Mouse (Mus musculus): ENCODE data around the gene Ing2. TPM values are rescaled to one million over a fixed set of nuclear protein-coding genes. Genes with fewer than 3 reads are reported as not detected.

The Ing2 gene
- polyA plus RNA-seq, 1 experiment from 2014 or later = 12.6 TPM

DNA sequence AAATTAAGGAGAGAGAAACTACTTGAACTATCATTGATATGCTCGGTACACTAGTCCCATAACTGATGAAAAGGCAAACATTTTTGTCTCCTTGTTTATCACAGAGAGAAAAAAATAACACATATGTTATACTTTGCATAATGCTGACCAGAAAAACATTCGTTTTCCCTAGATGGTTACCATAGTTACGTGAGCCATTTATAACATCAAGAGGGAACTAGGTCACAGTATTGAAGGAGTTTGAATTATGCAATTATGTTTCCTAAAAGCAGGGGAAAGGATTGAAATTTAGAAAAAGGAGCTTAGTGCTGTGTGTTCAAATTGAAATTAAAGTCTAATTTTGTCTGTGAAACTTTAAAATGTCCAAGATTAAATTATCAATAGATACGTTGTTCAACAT, 5.0 kb upstream of the Ing2 start:
- no peak overlapping the region for H3K27ac ChIP-seq (ENCODE audit: low read depth, low read length)
- H3K9me3 ChIP-seq (ENCODE audit: control insufficient read depth) = no peaks in the 10 kb centered on the region
- H3K9ac ChIP-seq (ENCODE audit: low read depth, low read length) = no peak overlapping the region
- no peaks in the 10 kb centered on the region; the same call in 1 of the 2 replicates for H3K36me3 ChIP-seq (ENCODE audit: control insufficient read depth, insufficient read depth)
- TF ChIP-seq CTCF (IDR thresholded peaks at IDR 0.05; ENCODE audit: low read depth) = no peak
- no peak for ATAC-seq
- H3K4me3 ChIP-seq (ENCODE audit: low read depth, low read length) = no peak overlapping the region
- H3K4me1 ChIP-seq (replicated peaks; ENCODE audit: control insufficient read depth, insufficient read depth, low read length) = no peaks in the 10 kb centered on the region
- 77% methylated on average over 4 of the region's 4 CpGs for WGBS
- H3K27me3 ChIP-seq (replicated peaks; ENCODE audit: control insufficient read depth, insufficient read depth, low read length) = no peaks in the 10 kb centered on the region
- H3K4me2 ChIP-seq (replicated peaks; ENCODE audit: low read depth) = no peak overlapping the region

- 77% methylated on average over 1 of the region's 1 CpGs for WGBS
- peak; percentile 33 for TF ChIP-seq CTCF (IDR thresholded peaks at IDR 0.05; ENCODE audit: low read depth)
- H3K4me2 ChIP-seq (replicated peaks; ENCODE audit: low read depth) = no peak overlapping the region
These were observed 4.2 kb upstream of the Ing2 start for GRCm38 (mm10) chr8:47679603-47680002.

GRCm38 (mm10) chr8:47676631-47677030, 1.3 kb upstream of the Ing2 start:
- H3K4me3 ChIP-seq (ENCODE audit: low read depth, low read length) = peak overlapping the region; percentile 99
- H3K27ac ChIP-seq (ENCODE audit: low read depth, low read length) = no peak overlapping the region
- peak overlapping the region; percentile 83 for H3K4me2 ChIP-seq (replicated peaks; ENCODE audit: low read depth)
- no peak for TF ChIP-seq CTCF (IDR thresholded peaks at IDR 0.05; ENCODE audit: low read depth)
- H3K9ac ChIP-seq (ENCODE audit: low read depth, low read length) = 0 out of 2 replicates have a peak overlapping the region, but pooled peaks have one; percentile 83
- 39% methylated on average over 2 of the region's 2 CpGs for WGBS
- no peaks in the 10 kb centered on the region for H3K27me3 ChIP-seq (replicated peaks; ENCODE audit: control insufficient read depth, insufficient read depth, low read length)
- H3K4me1 ChIP-seq (replicated peaks; ENCODE audit: control insufficient read depth, insufficient read depth, low read length) = no peaks in the 10 kb centered on the region
- H3K36me3 ChIP-seq (ENCODE audit: control insufficient read depth, insufficient read depth) = no peaks in the 10 kb centered on the region; the same call in 1 of the 2 replicates
- H3K9me3 ChIP-seq (ENCODE audit: control insufficient read depth) = no peaks in the 10 kb centered on the region
- no peak for ATAC-seq

More at GRCm38 (mm10) chr8:47679603-47680002, 4.2 kb upstream of the Ing2 start:
- Histone ChIP-seq H3K27ac (ENCODE audit: low read depth, low read length) (no peak overlapping the region), H3K36me3 (ENCODE audit: control insufficient read depth, insufficient read depth) (no peaks in the 10 kb centered on the region; the same call in 1 of the 2 replicates), H3K4me3 (ENCODE audit: low read depth, low read length) (no peak overlapping the region), H3K9me3 (ENCODE audit: control insufficient read depth) (no peaks in the 10 kb centered on the region), H3K4me1 (replicated peaks; ENCODE audit: control insufficient read depth, insufficient read depth, low read length) (no peaks in the 10 kb centered on the region), H3K9ac (ENCODE audit: low read depth, low read length) (no peak overlapping the region), H3K27me3 (replicated peaks; ENCODE audit: control insufficient read depth, insufficient read depth, low read length) (no peaks in the 10 kb centered on the region)
- ATAC-seq = no peak

GRCm38 (mm10) chr8:47676224-47676623, 868 bp upstream of the Ing2 start:
- TF ChIP-seq CTCF (IDR thresholded peaks at IDR 0.05; ENCODE audit: low read depth) = no peak
- WGBS = 3% methylated on average over 15 of the region's 15 CpGs

GRCm38 (mm10) chr8:47675786-47676185, 430 bp upstream of the Ing2 start:
- H3K9ac ChIP-seq (ENCODE audit: low read depth, low read length) = peak overlapping the region; percentile 83
- H3K36me3 ChIP-seq (ENCODE audit: control insufficient read depth, insufficient read depth) = no peaks in the 10 kb centered on the region; the same call in 1 of the 2 replicates
- peak overlapping the region; percentile 99 for H3K4me3 ChIP-seq (ENCODE audit: low read depth, low read length)
- H3K27ac ChIP-seq (ENCODE audit: low read depth, low read length) = peak overlapping the region; percentile 95
- peak overlapping the region; percentile 83 for H3K4me2 ChIP-seq (replicated peaks; ENCODE audit: low read depth)
- H3K4me1 ChIP-seq (replicated peaks; ENCODE audit: control insufficient read depth, insufficient read depth, low read length) = no peaks in the 10 kb centered on the region
- ATAC-seq = no peak
- H3K9me3 ChIP-seq (ENCODE audit: control insufficient read depth) = no peaks in the 10 kb centered on the region
- peak; percentile 45 for TF ChIP-seq CTCF (IDR thresholded peaks at IDR 0.05; ENCODE audit: low read depth)
- H3K27me3 ChIP-seq (replicated peaks; ENCODE audit: control insufficient read depth, insufficient read depth, low read length) = no peaks in the 10 kb centered on the region
- WGBS = under 1% methylated on average over 20 of the region's 20 CpGs

More at GRCm38 (mm10) chr8:47676224-47676623, 868 bp upstream of the Ing2 start:
- Histone ChIP-seq H3K4me1 (replicated peaks; ENCODE audit: control insufficient read depth, insufficient read depth, low read length) (no peaks in the 10 kb centered on the region), H3K9ac (ENCODE audit: low read depth, low read length) (peak overlapping the region; percentile 83), H3K27ac (ENCODE audit: low read depth, low read length) (peak overlapping the region; percentile 95; the same call in 1 of the 2 replicates), H3K4me3 (ENCODE audit: low read depth, low read length) (peak overlapping the region; percentile 99), H3K27me3 (replicated peaks; ENCODE audit: control insufficient read depth, insufficient read depth, low read length) (no peaks in the 10 kb centered on the region), H3K4me2 (replicated peaks; ENCODE audit: low read depth) (peak overlapping the region; percentile 83), H3K36me3 (ENCODE audit: control insufficient read depth, insufficient read depth) (no peaks in the 10 kb centered on the region; the same call in 1 of the 2 replicates), H3K9me3 (ENCODE audit: control insufficient read depth) (no peaks in the 10 kb centered on the region)
- no peak for ATAC-seq

DNA sequence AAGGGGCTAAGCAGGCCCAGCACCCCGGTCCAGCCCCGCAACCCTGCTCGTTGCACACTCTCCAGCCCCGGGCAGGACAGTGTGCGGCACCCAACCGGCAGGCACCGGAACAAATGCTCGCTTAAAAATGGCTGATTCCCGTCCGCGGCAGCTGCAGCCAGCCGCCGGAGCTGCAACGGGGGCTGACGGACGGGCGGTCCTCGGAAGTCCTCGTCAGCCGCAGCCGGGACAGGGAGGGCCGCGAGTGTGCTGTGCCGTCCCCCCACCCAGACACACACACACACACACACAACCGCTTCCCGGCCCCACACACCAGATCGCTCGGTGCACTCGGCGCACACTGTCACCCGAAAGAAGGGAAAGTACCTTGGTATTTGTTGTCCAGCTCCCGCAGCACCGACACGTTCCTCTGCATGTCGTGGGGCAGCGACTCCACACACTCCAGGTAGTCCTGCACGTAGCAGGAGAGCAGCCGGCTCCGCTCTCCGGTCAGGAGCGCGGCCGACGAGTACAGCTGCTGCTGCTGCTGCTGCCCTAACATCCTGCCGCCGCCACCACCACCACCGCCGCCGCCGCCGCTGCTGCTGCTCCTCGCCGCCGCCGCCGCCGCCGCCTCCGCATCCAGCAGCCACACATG, 1.1 kb downstream of the Ing2 start:
- Histone ChIP-seq H3K36me3 (ENCODE audit: control insufficient read depth, insufficient read depth) (no peaks in the 10 kb centered on the region; the same call in 1 of the 2 replicates), H3K9me3 (ENCODE audit: control insufficient read depth) (no peaks in the 10 kb centered on the region), H3K27ac (ENCODE audit: low read depth, low read length) (peak overlapping the region; percentile 95), H3K4me3 (ENCODE audit: low read depth, low read length) (peak overlapping the region; percentile 99), H3K9ac (ENCODE audit: low read depth, low read length) (peak overlapping the region; percentile 83), H3K4me1 (replicated peaks; ENCODE audit: control insufficient read depth, insufficient read depth, low read length) (no peaks in the 10 kb centered on the region), H3K4me2 (replicated peaks; ENCODE audit: low read depth) (peak overlapping the region; percentile 83), H3K27me3 (replicated peaks; ENCODE audit: control insufficient read depth, insufficient read depth, low read length) (no peaks in the 10 kb centered on the region)
- peak; percentile 6 for ATAC-seq
- under 1% methylated on average over 46 of the region's 59 CpGs for WGBS
- no peak for TF ChIP-seq CTCF (IDR thresholded peaks at IDR 0.05; ENCODE audit: low read depth)
